Mouse (Mus musculus): ENCODE measurements around the gene Ndrg3. TPM values are rescaled to one million over a fixed set of nuclear protein-coding genes. Genes with fewer than 3 reads are reported as not detected.
"Not testable (repeated sequence)": the region's sequence is repeated elsewhere in the genome, so short reads cannot be mapped to it uniquely, and the experiment has no call there.

Ndrg3 gene
- polyA plus RNA-seq, 1 experiment = 46.5 TPM

DNA sequence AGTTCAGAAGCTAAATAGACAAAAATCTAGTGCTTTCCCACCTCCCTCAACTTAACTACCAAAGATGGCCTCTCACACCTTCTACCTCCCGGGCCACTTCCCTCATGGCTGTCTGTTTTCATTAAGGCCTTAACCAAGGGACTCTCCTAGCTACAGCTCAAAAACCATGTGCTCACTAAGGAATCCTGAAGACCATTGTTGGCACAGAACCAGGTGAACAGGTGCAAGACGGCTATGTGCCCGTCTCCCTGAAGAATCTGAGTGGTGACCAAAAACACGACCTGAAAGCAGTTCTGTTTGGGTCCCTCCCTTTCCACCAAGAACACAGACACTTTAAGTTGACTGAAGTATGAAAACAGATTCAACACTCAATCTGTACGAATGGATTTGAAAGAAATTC is 6.4 kb upstream of the Ndrg3 start:
- no peak for DNase-seq (ENCODE audit: low read depth)

DNA sequence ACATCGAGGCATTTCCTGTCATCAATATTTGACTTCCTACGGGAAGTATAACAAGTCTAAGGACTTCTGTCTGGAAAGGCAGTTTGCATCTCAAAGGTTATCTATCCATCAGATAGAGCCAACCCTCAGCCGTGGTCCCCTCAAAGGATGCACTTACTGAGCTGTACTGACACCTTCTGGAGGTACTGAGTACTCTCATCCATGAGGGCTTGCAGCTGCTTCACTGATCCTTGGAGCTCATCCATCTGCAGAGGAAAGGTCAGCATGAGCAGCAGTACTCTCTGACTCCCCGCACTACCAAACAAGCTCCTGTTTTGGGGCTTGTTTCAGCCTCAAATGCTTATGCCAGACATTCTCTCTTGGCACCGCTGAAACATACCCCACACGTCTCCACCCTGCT is 4.7 kb upstream of the Ndrg3 start:
- DNase-seq (ENCODE audit: low read depth) = no peak

DNA sequence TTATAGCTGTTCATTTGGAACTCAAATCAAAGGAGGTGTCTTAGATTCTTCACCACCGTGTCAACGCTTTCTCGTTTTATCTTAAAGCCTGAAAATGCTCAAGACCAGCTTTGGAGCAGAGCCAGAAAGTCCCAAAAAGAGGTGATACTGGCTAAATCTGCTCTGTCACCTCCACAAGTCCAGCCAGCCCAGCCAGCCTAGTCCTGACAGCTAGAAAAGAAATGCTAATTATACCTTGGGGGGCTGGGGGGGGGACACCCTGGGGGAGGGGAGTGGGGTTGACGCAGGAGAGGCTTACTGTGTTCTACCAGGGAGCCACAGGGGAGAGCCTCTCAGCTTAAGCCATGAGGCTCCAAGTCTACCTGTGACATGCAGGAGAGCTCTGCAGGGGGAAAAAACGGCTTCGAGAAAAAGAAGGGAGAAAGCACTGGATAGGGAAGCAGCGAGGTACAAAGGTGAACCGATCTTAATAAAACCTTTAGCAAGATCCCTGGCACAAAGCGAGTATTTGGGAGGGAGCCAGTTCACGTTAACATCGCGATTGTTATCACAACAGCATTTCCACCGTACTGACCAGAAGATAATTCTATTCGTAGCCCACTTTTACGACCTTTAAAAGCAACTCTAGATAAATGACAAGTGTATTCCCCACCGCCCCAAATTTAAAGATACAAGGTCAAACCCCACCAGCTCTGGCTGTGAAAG is 977 bp downstream of the Ndrg3 start:
- no peak for DNase-seq (ENCODE audit: low read depth)

DNA sequence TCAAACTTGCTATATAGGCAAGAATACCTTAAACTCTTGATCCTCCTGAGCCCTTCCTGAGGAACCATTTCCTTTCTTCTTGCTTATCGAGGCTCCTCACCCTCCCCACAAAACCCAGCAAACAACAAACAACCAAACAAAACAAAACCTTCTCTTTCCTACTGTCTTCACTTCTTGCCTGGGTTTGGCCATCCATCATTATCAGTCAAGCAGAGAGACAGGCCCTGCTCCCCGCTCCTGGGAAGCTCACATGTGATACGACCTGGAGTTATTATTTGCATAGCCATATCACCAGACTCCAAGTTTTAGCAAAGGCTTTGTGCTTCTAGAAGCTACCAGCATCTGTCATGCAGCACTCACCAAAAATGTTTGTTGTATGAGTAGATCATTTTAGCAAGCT is 4.5 kb downstream of the Ndrg3 start:
- no peak for DNase-seq (ENCODE audit: low read depth)

DNA sequence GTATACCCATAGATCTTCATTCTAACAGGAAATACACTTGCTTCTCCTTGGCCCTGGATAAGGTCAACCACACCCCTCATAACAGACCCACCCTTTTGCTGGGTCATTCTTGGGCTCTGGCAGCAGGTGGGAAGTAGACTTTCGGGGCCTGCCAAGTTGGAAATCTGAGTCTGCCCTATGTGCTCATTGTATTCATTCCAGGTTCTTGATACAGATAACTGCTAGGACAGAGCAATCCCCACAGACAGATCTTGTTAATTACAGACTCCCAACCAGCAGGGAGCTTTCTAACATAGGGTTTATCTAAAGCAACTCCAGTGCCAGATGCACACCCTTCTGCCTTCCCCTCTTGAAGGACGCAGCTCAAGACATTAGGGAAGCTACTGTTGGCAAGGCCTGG is 9.0 kb downstream of the Ndrg3 start:
- DNase-seq (ENCODE audit: low read depth) = no peak

DNA sequence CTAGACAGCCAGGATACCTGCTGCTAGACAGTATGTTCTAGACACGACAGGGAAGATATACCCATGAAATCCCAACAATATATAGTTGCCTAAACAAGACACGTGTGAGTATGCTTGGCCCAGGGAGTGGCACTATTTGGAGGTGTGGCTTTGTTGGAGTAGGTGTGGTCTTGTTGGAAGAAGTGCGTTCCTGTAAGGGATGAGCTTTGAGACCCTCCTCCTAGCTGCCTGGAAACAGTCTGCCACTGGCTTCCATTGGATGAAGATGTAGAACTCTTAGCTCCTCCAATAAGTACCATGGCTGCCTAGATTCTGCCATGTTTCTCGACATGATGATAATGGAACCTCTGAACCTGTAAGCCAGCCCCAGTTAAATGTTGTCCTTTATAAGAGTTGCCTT is 10.6 kb downstream of the Ndrg3 start:
- DNase-seq (ENCODE audit: low read depth) = no peak

DNA sequence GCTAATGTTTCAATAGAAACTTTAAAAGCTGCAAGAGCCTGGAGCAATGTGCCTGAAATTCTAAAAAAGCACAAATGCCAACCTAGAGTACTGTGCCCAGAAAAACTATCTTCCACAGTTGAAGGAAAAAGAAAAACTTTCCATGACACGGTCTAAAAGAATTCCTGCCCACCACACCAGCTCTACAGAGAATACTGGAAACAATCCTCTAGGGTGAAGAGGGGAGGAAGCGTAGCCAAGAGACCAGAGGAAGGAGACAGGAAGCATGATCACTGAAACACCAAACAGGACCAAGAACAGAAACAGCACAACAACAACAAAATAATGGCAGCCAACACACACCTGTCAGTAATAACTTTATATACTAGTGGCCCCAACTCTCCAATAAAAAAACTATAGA is 11.8 kb downstream of the Ndrg3 start:
- no peak for DNase-seq (ENCODE audit: low read depth)

DNA sequence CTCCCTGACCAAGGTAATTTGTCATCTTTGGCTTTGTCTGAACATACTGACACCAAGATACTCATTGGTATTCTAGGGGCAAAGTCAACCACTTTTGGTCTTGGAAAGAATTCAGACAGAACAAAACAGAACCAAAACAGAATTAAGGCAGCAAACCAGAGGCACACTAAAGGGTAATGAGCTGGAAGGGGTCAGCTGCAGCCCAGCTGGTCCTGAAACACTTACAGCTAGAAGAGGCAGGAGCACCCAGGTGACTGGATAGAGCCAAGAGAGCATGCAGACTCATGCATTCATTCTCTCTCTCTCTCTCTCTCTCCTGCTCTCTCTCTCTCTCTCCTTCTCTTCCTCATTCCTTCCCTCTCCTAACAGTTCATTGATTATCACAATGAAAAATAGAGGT is 15.1 kb downstream of the Ndrg3 start:
- no peak for DNase-seq (ENCODE audit: low read depth)

DNA sequence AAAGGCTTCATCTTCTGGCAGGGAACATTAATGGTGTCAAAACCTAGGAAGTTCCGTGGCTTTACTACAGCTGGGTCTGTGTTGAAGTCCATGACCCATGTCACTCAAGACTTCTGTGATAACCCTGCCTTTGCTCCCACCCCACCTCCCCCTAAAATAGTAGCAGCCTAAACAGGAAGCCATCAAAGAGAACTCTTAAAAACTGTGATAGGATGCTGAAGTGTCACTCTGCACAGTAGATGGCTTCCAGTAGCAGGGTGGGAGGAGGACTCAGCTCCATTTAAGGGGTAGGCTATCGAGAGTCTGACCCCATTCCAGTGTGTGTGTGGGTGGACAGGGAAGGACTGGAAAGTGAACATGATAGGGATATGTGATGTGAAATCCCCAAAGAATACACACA is 16.9 kb downstream of the Ndrg3 start:
- DNase-seq (ENCODE audit: low read depth) = no peak

DNA sequence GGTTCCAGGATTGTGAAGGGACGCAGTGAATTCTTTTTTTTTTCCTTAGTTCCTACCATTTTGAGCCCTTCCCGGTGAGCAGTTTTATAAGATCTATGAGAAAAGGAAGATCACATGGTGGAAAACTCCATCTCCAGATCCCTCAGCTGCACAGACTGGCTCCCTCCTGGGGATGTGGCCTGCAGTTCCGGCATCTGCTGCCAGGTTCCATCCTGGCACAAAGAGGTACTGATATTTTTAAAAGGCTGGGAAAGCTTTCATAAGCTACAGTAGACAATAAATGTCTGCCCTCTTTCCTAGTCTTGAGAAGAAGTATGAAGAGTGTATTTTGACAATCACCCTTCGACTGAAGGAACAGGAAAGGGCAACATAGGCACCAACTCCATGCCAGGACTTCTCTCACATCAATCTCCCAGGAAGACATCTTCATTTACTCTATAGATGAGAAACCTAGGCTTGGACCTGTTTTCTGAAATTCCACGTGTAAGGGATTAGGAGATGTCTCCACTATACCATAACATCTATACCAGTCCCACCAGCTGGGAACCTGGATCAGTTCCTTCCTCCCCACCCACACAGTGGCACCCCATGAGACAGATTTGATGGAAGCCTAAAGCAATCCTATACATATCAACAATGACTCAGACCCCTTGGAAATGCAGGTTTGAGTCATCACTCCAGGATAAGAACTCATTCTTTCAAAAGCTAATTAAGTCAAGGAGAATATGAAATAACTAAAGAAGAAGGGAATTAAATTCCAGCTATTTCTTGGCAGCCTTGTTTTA is 18.3 kb downstream of the Ndrg3 start:
- DNase-seq (ENCODE audit: low read depth) = no peak

DNA sequence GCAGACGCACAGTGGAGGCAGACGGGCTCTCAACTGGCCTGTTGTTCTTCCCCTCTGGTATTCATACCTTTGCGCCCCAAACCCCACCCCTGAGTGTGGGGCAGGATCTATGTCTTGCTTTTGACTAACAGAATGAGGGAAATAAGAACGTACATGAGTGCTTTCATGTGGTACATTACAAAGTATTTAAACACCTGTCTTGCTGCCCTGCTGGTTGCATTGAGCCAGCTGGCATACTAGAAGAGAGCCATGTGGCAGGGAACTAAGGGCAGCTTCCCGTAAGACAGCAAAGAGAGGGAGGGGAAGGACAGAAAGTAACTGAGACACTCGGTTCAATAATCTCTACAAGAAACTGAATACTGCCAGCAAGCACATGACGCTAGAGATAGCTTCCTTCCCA is 21.6 kb downstream of the Ndrg3 start:
- no peak for DNase-seq (ENCODE audit: low read depth)

DNA sequence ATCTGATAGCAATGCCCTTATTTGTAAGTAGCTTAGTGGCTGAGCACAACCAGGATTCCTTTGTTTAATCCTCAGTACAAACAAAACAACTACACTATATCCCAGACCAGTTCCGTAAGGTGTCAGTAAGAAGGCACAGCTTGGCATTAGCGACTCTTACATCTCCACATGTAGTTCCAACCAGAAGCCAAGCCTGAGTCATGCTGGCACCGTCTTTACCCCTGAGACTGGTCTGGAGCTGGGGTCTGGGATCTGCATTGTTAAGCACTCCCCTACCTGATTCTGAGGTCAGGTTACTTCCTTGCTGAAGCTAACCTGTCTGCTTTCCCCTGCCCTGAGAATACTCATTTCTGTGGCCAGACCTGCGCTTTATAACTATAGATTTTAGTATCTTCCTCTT is 23.4 kb downstream of the Ndrg3 start:
- DNase-seq (ENCODE audit: low read depth) = no peak

DNA sequence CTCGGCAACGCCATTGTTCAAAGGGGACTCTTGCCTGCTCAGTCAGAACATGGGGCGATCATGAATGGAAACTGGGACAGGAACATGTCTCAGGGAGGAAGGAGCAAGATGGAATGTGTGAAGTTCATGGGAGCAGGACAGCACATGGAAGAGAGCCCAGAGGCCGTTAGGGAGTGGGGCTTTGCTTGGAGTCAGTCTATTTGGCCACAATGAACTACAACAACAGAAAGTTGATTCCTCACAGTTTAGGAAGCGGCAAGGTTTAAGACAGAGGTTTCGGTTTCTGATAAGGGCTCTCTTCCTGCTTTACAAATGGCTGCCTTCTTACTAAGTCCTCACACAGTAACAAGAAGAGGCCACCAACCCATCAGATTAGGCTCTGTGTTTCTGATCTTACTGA is 24.5 kb downstream of the Ndrg3 start:
- no peak for DNase-seq (ENCODE audit: low read depth)

DNA sequence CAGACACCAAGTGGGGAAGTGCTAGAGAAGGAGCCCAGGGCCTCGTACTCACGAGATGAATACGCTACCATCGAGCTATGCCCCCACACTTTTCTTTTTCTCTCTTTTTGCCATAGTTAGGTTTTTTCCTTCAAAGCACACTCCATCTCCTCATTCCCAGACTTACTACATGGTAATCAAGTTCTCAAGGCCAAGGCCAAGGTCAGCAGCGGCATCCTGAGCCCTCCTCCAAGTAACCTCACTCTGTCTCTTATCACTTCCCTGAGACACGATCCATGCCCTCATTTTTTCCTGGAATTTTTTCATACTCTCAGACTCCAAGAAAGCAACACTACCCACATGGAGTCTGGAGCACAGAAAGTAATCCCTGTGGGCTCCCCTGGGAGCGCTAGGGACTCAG is 28.0 kb downstream of the Ndrg3 start:
- DNase-seq (ENCODE audit: low read depth) = no peak

DNA sequence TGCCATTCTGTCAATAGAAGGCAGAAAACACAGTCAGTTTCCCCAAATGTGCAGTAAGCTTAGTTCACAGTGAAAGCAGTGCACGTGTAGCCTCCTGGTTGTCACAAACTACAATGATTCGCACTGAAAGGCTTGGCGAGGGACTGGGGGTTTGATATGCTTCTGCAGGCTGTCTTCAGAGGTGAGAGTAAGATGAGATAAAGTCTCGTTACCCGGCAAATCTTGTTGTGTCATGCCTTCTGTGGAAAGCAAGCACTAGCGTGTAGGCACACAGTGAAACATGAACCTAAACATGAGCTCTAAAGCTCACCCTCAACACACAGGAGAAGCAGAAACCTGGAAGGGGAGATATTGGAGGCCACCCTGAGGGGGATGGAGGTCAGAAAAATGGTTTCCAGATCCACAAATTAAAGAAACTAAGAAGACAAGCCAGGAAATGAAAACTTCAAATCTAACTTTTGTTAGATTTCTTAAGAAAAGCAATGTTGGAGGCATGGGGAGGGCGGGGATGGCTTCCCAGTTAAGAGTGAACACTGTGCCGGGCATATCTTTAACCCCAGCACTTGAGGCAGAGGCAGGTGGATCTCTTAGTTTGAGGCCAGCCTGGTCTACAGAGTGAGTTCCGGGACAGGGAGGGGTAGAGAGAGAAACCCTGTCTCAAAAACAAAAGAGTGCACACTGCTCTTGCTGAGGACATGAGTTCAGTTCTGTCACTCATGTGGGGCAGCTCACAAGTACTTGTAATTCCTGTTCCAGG is 33.2 kb downstream of the Ndrg3 start:
- DNase-seq (ENCODE audit: low read depth) = no peak

DNA sequence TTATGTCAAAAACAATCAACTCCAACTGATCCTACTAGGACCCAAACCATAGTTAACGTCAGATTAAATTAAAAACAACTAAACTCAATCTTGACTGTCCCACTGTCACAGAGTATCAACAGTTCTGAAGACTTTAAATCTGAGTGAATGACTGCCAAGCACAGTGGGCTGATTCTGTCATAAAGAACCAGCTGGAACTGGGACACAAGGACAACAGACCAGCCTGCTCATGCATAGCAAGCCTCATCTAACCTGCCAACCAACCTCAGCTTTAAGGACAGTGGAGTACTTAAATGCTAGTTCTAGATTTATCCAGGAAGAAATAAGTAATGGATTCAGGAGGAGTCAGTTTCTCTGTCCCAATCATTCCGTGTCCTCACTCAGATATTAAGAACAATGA is 34.8 kb downstream of the Ndrg3 start:
- DNase-seq (ENCODE audit: low read depth) = no peak

DNA sequence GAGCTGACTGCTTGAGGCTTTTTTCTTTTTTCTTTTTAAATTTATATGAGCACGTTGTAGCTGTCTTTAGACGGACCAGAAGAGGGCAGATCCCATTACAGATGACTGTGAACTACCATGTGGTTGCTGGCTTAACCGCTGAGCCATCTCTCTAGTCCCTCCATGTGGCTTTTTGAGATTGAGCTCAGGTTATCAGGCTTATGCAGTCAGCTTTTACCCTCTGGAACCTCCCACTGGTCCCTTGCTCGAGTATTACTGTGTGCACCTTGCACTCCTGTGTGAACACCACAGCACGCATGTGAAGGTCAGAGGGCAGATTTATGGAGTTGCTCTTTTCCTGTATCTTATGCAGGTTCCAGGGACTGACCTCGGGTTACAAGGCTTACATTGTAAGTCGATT is 35.5 kb downstream of the Ndrg3 start:
- DNase-seq (ENCODE audit: low read depth) = no peak

DNA sequence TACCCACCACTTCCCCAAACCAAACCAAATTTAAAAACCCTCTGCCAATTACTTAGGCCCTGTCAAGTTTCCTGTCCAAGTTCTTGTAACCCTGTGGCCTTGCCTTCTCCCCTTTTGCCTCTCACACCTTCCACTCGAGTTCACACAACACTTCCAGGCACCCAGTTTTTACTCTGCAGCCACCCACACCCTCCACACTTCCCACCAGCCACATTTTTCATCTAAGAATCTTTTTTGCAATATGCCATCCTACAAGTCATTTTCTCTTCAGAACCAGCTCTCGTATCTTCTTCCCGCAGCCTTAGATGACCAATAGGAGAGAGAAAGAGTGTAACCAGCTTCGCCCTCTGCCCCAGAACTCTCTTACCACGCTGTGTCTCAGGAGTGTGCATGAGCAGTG is 37.4 kb downstream of the Ndrg3 start:
- DNase-seq (ENCODE audit: low read depth) = no peak

DNA sequence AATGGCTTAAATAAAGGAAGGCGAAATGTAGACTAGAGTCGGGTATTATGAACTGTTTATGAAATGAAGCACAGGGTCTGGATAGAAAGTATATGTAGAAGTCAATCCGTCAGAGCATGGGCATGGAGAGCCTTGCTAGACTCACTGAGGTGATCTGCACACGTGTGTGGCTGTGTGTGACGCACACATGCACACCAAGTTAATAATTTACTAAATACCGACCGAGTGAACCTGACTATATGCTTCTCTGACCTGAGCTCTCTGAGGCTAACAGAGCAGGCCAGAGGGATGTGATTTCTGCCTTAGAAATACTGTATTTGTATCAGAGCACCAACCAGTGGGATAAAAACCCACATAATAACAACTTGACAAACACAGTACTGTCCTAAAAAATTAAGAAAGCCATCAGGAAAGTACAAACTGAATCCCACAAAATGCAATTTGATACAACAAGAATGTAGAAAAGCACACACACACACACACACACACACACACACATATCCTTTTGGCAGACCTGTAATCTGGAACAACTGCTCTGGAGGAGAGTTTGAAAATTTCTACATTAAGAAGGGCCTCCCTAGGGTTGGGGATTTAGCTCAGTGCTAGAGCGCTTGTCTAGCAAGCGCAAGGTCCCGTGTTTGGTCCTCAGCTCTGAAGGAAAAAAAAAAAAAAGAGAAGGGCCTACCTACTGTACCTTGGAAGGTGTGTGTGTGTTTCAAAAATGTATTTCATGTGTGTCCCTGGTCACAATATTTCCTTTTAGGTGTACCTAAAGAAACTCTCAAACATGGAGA is 40.4 kb downstream of the Ndrg3 start:
- DNase-seq (ENCODE audit: low read depth) = no peak

DNA sequence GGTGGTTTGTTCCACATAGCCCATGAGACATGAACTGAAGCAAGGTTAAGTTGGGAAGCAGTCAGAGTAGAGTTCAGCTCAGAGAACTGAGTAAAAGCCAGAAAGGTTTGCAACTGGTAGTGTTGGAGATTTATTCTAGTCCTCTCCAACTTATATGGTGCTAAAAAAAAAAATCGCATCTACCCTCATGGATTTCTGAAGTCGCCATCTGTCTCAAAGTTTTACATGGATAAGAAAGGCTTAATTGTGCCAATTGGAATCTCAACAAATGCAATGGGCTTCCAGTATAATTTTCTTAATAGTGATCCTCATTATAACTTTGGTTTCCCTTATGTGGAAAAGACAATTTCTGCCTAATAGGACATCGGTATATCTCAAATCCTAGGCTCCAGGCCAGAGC is 41.0 kb downstream of the Ndrg3 start:
- no peak for DNase-seq (ENCODE audit: low read depth)

DNA sequence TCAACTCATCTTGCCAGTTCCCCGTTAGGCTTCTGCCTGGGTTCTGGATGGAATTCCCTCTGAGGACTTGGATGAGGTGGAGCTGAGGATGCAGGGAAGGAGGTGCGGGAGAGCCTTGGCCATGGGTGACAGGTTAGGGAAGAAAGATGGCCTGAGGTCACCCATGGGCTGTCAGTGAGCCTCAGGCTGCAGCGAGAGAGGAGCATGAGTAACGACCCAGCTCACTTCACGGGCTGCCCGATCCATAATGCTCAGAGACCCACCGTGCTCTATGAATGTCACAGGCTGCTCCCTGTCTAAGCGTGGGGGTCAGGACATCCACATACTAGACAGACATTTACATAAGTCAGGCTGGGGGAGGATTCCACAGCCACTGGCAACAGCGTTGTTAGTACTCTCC is 50.3 kb downstream of the Ndrg3 start:
- not testable (repeated sequence) for DNase-seq (ENCODE audit: low read depth)

DNA sequence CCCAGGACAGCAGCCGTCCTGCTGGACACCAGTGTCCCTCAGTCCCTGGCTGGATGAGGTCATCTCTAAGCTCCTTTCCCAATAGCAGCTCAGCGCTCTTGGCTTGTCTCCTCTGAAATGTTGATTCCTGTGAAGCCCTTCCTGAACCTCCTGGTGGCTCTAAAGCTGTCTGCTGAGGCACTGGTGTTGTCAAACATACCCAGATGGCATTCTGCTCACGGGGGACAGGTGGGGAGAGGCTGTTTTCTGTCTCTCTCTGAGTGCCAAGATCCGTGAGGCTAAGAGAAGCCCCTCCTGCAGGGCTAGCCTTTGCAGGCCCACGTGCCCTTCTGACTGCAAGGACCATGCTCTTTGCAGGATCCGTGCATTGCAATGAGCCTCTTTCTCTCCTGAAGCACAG is 51.9 kb downstream of the Ndrg3 start:
- not testable (repeated sequence) for DNase-seq (ENCODE audit: low read depth)

Data from gonadal fat pad, adult 2 months (tissue).